Mouse (Mus musculus) lung, postnatal 0 days (tissue): Measurements from ENCODE around the gene Dpf1.

ENCODE experiments used
- CTCF ChIP-seq: IDR thresholded peaks from 2 replicates; pipeline ENCODE4 v1.5.1; 2016; ENCODE audit warnings: antibody characterized with exemption, mild to moderate bottlenecking
- EP300 ChIP-seq: IDR thresholded peaks from 2 replicates; pipeline ENCODE4 v1.6.1; 2016; ENCODE audit warnings: antibody characterized with exemption, mild to moderate bottlenecking, control low read depth

GRCm38 (mm10) chr7:29343746-29344145 is 40.0 kb downstream of the Dpf1 start:
- TF ChIP-seq CTCF, result no peak
- TF ChIP-seq EP300, result no peak
